Mouse (Mus musculus) cortical plate, adult 2 months (tissue): ENCODE results near the gene Zfp760. TPM values are rescaled to one million over a fixed set of nuclear protein-coding genes. Genes with fewer than 3 reads are reported as not detected.
"Not testable (repeated sequence)": the region's sequence is repeated elsewhere in the genome, so short reads cannot be mapped to it uniquely, and the experiment has no call there.

Experiments
- H3K27ac ChIP-seq: fragments of 200-500 bp; 2 replicates; pipeline ENCODE4 v1.5.1; 2012; ENCODE audit warnings: low read length, control low read depth, inconsistent platforms; ENCODE audit not compliant: insufficient read depth
- H3K4me1 ChIP-seq: fragments of 200-500 bp; 2 replicates; pipeline ENCODE4 v1.6.1; 2011; ENCODE audit warnings: low read length; ENCODE audit not compliant: control insufficient read depth, insufficient read depth
- H3K4me3 ChIP-seq: fragments of 200-500 bp; 2 replicates; pipeline ENCODE4 v1.5.1; 2011; ENCODE audit warnings: mild to moderate bottlenecking, low read length, control low read depth; ENCODE audit not compliant: insufficient read depth
- CTCF ChIP-seq: fragments of 200-500 bp; IDR thresholded peaks from 2 replicates; pipeline ENCODE4 v1.5.1; 2011; ENCODE audit warnings: mild to moderate bottlenecking, control low read depth, low read length; ENCODE audit not compliant: insufficient read depth; ENCODE audit errors: extremely low read depth
- POLR2A ChIP-seq: fragments of 200-500 bp; IDR thresholded peaks from 2 replicates; pipeline ENCODE4 v1.6.1; 2011; ENCODE audit warnings: mild to moderate bottlenecking, low read length, control low read depth; ENCODE audit not compliant: insufficient read depth; ENCODE audit errors: extremely low read depth
- polyA plus RNA-seq: library from polyadenylated mRNA; depleted of rRNA; stranded (reverse); fragments of >200 nt; gene quantifications from 2 replicates; pipeline ENCODE4 v1.2.3, GENCODE M21; 2012; rRNA removed

Zfp760 gene
- polyA plus RNA-seq = 5.8 TPM in 2 replicates

- Histone ChIP-seq H3K27ac (peak within 1 kb of the TSS; percentile 38; the same call in 1 of the 2 replicates), H3K4me1 (no peaks in the 10 kb centered on the region), H3K4me3 (peak within 1 kb of the TSS; percentile 55)
- TF ChIP-seq POLR2A = 0 out of 2 replicates have a peak, but pooled peaks have one; percentile 38
- TF ChIP-seq CTCF = no peak
These were observed at the start of gene Zfp760 for GRCm38 (mm10) chr17:21707343-21707996. Gene Zfp760, plus strand, starts transcription at chr17:21707741.

- not testable (repeated sequence) for H3K4me1 ChIP-seq, H3K27ac ChIP-seq, H3K4me3 ChIP-seq
These were observed 28.7 kb upstream of the Zfp760 start for GRCm38 (mm10) chr17:21678826-21679225.

- peak overlapping the region; percentile 69 for H3K27ac ChIP-seq
- TF ChIP-seq POLR2A (0 out of 2 replicates have a peak, but pooled peaks have one; percentile 9), CTCF (peak; percentile 36; the same call in 1 of the 2 replicates)
- peak overlapping the region; percentile 86 for H3K4me3 ChIP-seq
- H3K4me1 ChIP-seq = no peaks in the 10 kb centered on the region
These were observed 28.1 kb upstream of the Zfp760 start for GRCm38 (mm10) chr17:21679273-21680018.

DNA sequence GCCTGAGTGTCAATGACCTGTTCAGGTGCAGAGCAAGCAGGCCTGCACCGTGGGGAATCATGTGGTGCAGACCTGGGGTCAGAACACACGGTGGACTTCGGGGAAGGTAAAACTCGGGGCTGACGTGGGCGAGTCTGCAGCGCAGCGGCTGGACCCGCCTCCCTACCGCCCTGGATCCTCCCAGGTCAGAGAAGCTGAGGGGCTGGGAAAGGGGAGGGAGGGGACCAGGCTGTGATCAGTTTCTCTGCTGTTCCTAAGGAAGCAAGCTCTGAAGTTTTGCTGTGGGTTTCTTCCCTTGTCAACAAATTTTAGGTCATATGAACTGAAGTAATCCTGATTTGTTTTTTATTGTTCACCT is 27.5 kb upstream of the Zfp760 start:
- Histone ChIP-seq H3K4me3 (peak overlapping the region; percentile 86), H3K27ac (peak overlapping the region; percentile 69; the same call in 1 of the 2 replicates)
- not testable (repeated sequence) for H3K4me1 ChIP-seq

DNA sequence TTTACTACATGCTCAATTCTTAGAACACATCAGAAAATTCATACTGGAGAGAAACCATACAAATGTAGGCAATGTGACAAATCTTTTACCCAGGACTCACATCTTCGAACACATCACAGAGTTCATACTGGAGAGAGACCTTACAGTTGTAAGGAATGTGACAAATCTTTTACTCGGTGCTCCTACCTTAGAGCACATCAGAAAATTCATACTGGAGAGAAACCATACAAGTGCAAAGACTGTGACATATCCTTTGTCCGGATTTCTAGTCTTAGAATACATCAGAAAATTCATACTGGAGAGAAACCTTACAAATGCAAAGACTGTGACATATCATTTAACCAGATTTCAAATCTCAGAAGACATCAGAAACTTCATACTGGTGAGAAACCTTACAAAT is 16.0 kb upstream of the Zfp760 start, which contains the start of gene Gm10226:
Gene Gm10226, plus strand, starts transcription at position 301 of the 400 bp plus-strand sequence.
- H3K4me1 ChIP-seq = no peaks in the 10 kb centered on the region
- no peak within 1 kb of the TSS for H3K27ac ChIP-seq
- H3K4me3 ChIP-seq = no peak within 1 kb of the TSS
- TF ChIP-seq POLR2A = no peak
- no peak for TF ChIP-seq CTCF

DNA sequence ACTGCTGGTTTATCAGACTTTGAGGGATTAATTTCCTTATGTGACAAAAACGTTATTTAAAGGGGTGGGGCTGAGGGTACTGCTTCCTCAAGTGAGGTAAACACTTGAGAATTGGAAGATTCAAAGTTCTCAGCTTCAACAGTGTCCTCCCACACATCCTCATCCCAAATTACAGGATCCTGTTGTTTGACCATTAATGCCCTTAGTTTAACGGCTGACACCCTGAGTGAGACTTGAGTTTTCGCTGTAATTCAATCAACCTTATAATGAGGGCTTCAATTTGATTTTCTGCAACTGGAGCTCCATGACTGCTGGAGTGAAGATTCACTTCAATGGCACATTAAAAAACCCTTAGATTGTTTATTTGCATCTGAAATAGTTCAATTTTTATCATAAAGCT is 14.2 kb upstream of the Zfp760 start:
- H3K4me1 ChIP-seq = no peaks in the 10 kb centered on the region
- H3K4me3 ChIP-seq = no peak overlapping the region
- H3K27ac ChIP-seq = no peak overlapping the region
- no peak for TF ChIP-seq CTCF

GRCm38 (mm10) chr17:21696073-21696472 is 11.5 kb upstream of the Zfp760 start:
- TF ChIP-seq CTCF (no peak), POLR2A (no peak)
- Histone ChIP-seq H3K4me3 (no peak overlapping the region), H3K4me1 (no peaks in the 10 kb centered on the region), H3K27ac (no peak overlapping the region)

DNA sequence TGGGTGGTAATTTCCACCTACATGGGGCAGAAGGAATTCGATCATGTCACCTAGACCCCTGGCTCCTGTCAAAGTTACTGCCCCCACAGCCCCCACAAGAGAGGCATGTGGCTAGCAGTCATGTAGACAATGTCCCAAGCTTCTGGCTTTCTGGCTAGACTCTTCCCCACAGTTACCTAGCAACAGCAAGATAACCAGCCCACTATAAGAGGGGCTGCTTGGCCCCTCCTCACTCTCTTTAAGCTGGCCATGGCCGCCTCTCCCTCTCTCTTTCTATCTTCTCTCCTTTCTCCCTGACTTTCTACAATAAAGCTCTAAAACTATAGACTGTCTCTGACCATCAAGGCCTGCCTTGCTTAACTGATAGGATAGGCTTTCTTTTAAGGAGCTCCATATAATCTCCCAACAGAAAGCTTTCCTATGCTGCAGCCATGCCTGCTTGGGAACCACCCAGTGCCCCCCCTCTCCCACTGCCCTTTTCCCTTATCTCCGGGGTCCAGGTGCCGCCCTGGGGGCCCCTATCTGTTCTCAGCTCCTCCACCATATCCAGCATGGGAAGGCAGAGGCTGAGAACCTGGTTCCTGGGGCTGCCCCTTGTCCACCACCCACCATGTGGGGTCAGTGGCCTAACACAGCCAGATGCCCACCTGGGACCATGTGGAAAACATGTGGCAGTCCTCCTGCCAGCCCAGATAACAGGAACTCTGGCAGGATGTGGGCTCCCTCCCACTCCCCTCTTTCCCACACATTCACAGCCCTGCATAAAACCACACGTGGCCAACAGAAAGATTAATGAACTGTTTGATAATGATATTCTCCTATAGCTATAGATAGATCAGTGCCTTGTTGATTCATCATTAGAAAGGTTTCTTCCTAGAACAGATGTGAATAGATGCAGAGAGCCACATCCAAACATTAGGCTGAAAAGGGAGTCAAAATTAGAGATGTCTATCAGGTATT is 5.0 kb upstream of the Zfp760 start:
- H3K4me3 ChIP-seq = no peak overlapping the region
- H3K27ac ChIP-seq = no peak overlapping the region
- no peaks in the 10 kb centered on the region for H3K4me1 ChIP-seq
- TF ChIP-seq POLR2A = no peak
- TF ChIP-seq CTCF = no peak

DNA sequence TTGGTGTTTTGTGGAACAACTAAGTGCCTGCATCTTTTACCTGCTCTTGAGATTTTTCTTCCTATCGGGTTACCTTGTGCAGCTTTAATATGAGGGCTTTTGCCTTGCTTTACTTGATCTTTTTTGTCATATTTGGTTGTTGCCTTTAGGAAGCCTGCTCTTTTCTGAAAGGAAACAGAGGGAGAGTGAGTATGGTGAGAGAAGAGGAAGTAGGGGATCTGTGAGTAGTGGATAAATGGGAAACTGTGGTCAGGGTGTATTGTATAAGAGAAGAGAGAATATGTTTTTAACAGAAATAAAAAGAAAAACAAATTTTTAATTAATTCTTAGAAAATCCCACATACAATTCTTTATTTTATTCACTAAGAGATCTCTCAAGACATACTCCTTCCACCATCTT is 4.1 kb upstream of the Zfp760 start:
- TF ChIP-seq POLR2A (no peak), CTCF (no peak)
- Histone ChIP-seq H3K4me1 (no peaks in the 10 kb centered on the region), H3K4me3 (no peak overlapping the region), H3K27ac (no peak overlapping the region)

GRCm38 (mm10) chr17:21708401-21708800 is 860 bp downstream of the Zfp760 start:
- no peak overlapping the region for H3K27ac ChIP-seq

GRCm38 (mm10) chr17:21730495-21730894 is 23.0 kb downstream of the Zfp760 start, which contains the start of gene Zfp229:
Gene Zfp229, plus strand, starts transcription at chr17:21730795.
- not testable (repeated sequence) for H3K4me3 ChIP-seq, H3K27ac ChIP-seq, H3K4me1 ChIP-seq

More at GRCm38 (mm10) chr17:21708401-21708800, 860 bp downstream of the Zfp760 start:
- TF ChIP-seq CTCF = no peak
- no peak for TF ChIP-seq POLR2A
- Histone ChIP-seq H3K4me1 (no peaks in the 10 kb centered on the region), H3K4me3 (no peak overlapping the region; the same call in 1 of the 2 replicates)
